Mouse (Mus musculus) gastrocnemius, adult 18-20 months (tissue): ENCODE measurements at regions not wholly inside any gene's neighbourhood (a gene's known extent, or its start where the extent isn't known, plus 50 kb on each side); places are given as distances from the start of the nearest gene placed in this dataset.
"Not testable (repeated sequence)": the region's sequence is repeated elsewhere in the genome, so short reads cannot be mapped to it uniquely, and the experiment has no call there.

Experiments
- DNase-seq: peaks from one replicate; pipeline ENCODE4 v3.0.0; 2021; ENCODE audit warnings: low spot score

DNA sequence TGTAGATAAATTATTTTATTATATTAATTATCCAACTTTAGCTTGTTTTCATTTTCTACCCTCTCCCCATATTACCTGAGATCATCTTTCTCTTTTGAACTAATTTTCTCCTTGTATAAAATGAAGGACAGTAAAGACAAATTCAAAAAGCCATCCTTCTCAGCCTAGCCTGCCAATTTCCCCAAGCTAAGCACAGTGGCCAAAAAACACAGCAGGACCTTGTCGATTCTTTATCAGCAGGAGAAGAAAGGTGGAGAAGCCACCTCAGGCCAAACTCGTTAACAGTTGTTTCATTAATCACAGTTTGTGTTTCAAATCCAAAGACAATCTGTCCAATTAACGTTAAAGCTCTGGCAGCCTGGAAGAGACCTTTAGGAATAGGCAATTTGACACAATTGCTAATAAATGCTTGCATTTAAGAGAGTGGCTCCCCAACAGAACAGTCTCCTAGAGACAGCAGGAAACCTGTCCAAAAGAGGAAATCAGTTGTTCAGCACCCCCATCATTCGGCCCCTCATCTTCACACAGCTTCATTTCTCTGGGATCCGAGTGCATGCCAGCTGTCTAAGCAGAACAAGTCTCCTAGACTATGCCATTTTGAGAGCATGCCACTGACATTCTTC, 135.7 kb upstream of the Tlr4 start:
- no peak for DNase-seq

GRCm38 (mm10) chr4:66693982-66694578, 133.3 kb upstream of the Tlr4 start:
- DNase-seq: no peak

DNA sequence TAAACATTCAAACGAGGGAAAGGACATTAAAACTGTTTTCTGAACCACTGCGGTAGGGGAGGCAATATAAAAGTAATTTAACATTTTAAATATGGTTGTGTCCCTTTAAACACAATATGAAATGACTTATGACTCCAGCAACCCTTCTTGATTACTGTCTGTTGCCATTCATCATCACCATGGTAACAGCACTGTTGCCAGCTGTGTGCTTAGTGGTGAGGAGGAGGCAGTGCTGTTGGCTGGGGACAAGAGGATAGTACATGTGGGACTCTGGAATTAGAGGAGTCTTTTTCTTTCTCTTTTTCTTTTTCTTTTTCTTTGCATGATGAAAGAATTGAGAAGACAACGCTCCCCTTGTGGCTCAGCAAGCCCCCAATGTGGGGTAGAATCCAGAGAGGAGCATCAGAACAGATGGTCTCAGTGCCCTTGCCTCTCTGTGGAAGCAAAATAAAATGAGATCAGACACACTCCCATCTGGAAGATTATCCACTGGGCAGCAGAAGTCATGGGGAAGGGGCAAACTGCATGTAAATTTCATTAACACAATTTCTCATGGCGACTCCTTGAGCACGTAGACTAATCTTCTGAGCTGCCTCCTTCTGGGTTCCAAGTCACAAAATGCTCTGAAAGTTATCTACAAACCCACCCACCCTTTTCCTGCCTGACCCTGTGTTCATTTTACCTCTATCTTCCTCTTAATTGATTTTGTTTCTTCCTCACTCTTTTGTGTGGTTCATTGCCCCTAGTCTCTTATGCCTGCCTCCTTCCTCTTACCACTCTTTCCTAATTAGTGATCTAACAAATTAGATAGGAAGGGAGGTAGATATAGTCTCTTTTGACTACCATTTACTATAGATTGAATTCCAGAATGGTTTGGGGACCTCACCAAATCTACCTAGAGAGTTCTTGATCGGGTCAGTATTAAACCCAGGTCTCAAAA, 111.3 kb upstream of the Tlr4 start:
- DNase-seq: peak; percentile 3

DNA sequence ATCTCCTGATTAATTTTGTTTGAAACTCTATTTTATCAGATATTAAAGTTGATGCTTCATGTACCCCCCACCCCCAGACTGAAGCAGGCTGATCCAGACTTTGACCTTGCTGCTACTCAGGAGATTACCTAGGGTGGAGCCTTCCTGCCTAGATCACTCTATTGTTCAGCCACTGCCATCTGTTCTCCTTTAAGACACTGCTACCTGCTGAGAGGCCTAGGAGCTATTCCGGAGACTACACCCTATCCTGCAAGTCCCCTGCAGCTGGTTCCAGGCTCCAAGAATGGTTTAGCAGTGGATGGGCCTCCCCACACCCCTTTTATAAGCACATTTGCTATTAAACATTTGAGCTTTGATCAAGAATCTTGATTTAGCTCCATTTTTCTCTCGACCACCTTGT, 90.0 kb upstream of the Tlr4 start:
- no peak for DNase-seq

- not testable (repeated sequence) for DNase-seq
Observed at GRCm38 (mm10) chr4:66743421-66743820, 84.0 kb upstream of the Tlr4 start.

DNA sequence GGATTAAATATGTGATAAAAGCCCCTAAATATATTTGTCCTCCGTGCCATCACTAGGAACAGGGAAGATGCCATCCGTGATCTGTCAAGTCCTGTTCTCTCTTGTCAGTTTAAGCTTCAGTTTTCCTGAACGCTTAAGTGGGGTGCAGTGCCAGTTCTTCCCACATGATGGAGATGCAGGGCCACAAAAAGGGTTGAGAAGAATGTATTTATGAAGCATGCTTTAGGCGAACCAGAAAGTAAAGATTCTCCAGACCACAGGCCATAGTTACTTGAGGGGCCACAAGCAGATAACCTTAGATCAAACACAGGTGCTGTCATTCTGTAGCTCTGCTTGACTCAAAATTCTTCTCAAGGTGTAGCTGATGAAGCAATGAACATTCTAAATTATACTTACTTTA, 58.6 kb upstream of the Tlr4 start:
- DNase-seq: peak; percentile 19
